Mouse (Mus musculus): Measurements from ENCODE around the gene Plxdc1. TPM values are rescaled to one million over a fixed set of nuclear protein-coding genes. Genes with fewer than 3 reads are reported as not detected.

Gene Plxdc1
- polyA plus RNA-seq, 1 experiment, result 0.02 TPM

DNA sequence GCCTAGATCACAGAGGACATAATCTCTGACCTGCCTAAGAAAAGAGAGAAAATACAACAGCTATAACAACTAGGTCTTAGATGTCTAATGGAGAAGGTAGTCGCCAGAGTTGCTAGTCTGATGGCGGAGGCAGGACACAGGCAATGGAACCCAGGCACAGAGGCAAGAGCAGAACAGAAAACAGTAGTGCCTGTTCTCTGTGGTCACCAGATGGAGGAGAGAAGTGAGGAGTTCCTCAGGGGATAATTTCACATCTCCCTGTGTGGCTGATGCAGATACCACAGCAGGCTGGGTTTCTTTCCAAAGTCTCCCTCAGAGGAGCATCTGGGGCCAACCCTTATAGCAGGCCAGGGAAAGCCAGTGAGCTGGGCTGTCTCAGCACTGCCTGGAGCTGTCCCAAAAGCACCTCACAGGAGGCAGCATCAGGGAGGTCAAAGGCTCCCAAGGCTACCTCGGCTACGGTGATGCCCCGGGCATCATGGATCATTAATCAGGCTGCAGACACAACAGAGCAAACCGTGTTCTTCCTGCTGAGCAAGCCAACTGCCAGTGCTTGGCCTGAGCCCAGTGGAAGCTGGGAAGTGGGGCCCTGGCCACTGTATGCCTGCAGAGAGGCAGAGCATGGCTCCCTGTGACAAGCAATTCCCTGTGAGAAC lies 29.2 kb downstream of the Plxdc1 start:
- H3K27me3 ChIP-seq (ENCODE audit: control insufficient read depth), result no peaks in the 10 kb centered on the region
- no peaks in the 10 kb centered on the region for H3K9me3 ChIP-seq (ENCODE audit: control insufficient read depth, low read length)
- no peak for TF ChIP-seq GATA1 (IDR thresholded peaks at IDR 0.05; ENCODE audit: low read length)
- no peak for TF ChIP-seq TAL1 (IDR thresholded peaks at IDR 0.05; ENCODE audit: low read length)
- no peaks in the 10 kb centered on the region for H3K36me3 ChIP-seq (ENCODE audit: control insufficient read depth)
- no peak overlapping the region for H3K4me3 ChIP-seq (replicated peaks)
- H3K4me1 ChIP-seq (ENCODE audit: control insufficient read depth), result peaks cover 7% of the 10 kb centered on the region; the same call in 1 of the 2 replicates

DNA sequence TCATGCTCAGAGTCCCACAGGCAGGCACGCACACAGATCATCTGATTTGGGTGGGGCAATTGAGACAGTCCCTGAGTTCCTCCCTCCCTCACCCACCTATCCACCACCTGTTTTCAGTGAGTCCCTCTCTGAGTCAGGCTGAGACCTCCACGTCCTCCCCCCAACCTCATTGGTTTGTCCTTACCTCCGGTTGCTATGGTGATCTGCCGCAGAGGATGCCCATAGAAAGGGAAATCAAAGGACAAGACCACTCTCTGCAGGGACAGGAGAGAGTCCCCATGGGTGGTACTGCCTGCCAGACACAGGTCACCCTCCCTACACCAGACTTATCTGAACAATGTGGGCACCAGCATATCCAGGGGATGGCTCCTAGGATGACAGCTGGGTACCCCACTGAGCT lies 30.3 kb downstream of the Plxdc1 start:
- no peak overlapping the region for H3K4me3 ChIP-seq (replicated peaks)
- no peaks in the 10 kb centered on the region for H3K27me3 ChIP-seq (ENCODE audit: control insufficient read depth)
- H3K4me1 ChIP-seq (ENCODE audit: control insufficient read depth), result peaks cover 7% of the 10 kb centered on the region; the same call in 1 of the 2 replicates
- no peaks in the 10 kb centered on the region for H3K9me3 ChIP-seq (ENCODE audit: control insufficient read depth, low read length)
- H3K36me3 ChIP-seq (ENCODE audit: control insufficient read depth), result no peaks in the 10 kb centered on the region
- TF ChIP-seq GATA1 (IDR thresholded peaks at IDR 0.05; ENCODE audit: low read length) (no peak), TAL1 (IDR thresholded peaks at IDR 0.05; ENCODE audit: low read length) (no peak)

DNA sequence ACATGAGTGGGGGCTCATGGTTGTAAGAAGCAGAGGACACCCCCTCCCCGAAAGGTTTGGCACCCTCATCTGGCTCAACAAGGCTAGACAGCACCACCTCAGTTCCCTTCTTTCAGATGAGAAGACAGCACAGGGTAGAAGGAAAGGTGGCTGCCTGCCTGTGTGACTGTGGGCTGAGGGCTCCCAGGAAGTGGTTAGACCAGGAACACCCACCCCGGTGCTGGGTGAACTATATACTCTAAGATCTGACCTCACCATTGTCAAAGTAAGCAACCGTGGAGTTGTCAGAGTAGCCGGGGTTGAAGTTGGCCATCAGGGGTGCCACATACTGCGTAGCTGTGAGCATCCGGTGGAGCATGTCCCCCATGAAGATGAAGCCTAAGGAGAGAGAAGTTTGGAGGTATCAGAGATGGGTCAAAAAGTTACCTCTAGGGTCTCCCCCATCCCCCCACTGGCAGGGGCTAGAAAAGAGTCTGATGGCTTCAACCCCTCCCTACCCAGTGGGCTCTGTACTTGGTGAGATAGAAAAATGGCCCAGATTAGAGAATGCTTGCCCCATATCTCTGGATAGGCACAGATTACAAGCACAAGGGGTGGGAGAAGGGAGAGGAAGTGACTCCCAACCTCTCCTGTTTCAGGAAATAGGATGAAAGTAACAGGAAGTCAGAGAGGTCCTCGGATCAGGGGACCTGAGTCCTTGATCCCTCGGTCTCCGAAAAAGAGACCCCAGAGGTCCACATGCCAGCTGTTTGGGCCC lies 30.9 kb downstream of the Plxdc1 start:
- Histone ChIP-seq H3K9me3 (ENCODE audit: control insufficient read depth, low read length) (no peaks in the 10 kb centered on the region), H3K4me1 (ENCODE audit: control insufficient read depth) (peaks cover 7% of the 10 kb centered on the region), H3K36me3 (ENCODE audit: control insufficient read depth) (no peaks in the 10 kb centered on the region), H3K4me3 (replicated peaks) (no peak overlapping the region), H3K27me3 (ENCODE audit: control insufficient read depth) (no peaks in the 10 kb centered on the region)
- TF ChIP-seq GATA1 (IDR thresholded peaks at IDR 0.05; ENCODE audit: low read length), result no peak
- no peak for TF ChIP-seq TAL1 (IDR thresholded peaks at IDR 0.05; ENCODE audit: low read length)

DNA sequence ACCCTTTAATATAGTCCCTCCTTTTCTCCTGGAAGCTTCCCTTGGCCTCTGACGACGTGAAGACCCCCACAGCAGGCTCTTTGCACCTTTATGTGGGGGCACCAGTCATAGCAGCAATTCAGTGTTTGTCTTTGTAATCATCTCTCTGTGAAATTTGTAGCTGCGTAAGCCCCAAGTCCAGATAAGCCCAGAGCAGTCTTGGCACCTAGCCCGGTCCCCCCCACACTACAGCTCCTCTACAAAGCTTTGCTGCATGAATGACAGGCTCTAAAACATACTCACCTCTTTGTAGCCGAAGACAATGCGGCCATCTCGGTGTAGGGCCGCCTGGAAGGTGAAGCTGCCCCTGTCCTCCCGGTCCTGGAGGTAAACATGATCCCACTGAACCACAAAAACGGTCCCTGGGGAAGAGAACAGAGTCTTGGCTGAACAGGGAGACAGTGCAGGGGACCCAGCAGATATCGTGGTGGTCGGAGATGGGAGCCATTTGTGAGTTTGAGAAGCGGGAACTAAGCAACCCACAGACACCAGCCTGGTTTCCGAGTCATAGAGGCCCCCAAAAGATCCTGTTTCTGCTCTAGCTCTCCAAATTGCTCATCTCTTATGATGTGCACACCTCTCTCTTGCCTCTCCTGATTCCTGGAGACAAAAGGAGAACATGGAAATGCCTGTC lies 31.6 kb downstream of the Plxdc1 start:
- no peak overlapping the region for H3K4me3 ChIP-seq (replicated peaks)
- H3K27me3 ChIP-seq (ENCODE audit: control insufficient read depth), result no peaks in the 10 kb centered on the region
- TF ChIP-seq TAL1 (IDR thresholded peaks at IDR 0.05; ENCODE audit: low read length) (no peak), GATA1 (IDR thresholded peaks at IDR 0.05; ENCODE audit: low read length) (no peak)

DNA sequence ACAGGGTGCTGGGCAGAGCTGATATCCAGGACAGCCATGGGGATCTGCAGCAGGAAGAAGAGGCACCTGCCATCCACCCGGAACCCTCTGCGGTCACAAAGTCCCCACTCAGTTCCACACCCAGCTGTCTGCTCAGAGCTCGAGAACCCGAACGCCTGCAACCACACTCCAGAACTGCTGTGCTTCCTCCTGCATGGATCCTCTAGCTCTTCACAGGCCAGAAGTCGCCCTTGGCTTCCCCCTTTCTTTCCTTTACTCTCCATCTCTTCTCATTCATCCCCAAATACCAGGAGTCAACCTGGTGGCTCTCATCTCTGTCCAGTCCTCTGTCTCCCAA lies 32.3 kb downstream of the Plxdc1 start:
- H3K36me3 ChIP-seq (ENCODE audit: control insufficient read depth), result no peaks in the 10 kb centered on the region
- H3K9me3 ChIP-seq (ENCODE audit: control insufficient read depth, low read length), result no peaks in the 10 kb centered on the region
- no peaks in the 10 kb centered on the region for H3K27me3 ChIP-seq (ENCODE audit: control insufficient read depth)
- no peak overlapping the region for H3K4me3 ChIP-seq (replicated peaks)
- TF ChIP-seq GATA1 (IDR thresholded peaks at IDR 0.05; ENCODE audit: low read length), result no peak
- TF ChIP-seq TAL1 (IDR thresholded peaks at IDR 0.05; ENCODE audit: low read length), result no peak
- peaks cover 18% of the 10 kb centered on the region for H3K4me1 ChIP-seq (ENCODE audit: control insufficient read depth)

More for the DNA sequence above, 31.6 kb downstream of the Plxdc1 start:
- Histone ChIP-seq H3K9me3 (ENCODE audit: control insufficient read depth, low read length) (no peaks in the 10 kb centered on the region), H3K4me1 (ENCODE audit: control insufficient read depth) (peaks cover 13% of the 10 kb centered on the region), H3K36me3 (ENCODE audit: control insufficient read depth) (no peaks in the 10 kb centered on the region)

DNA sequence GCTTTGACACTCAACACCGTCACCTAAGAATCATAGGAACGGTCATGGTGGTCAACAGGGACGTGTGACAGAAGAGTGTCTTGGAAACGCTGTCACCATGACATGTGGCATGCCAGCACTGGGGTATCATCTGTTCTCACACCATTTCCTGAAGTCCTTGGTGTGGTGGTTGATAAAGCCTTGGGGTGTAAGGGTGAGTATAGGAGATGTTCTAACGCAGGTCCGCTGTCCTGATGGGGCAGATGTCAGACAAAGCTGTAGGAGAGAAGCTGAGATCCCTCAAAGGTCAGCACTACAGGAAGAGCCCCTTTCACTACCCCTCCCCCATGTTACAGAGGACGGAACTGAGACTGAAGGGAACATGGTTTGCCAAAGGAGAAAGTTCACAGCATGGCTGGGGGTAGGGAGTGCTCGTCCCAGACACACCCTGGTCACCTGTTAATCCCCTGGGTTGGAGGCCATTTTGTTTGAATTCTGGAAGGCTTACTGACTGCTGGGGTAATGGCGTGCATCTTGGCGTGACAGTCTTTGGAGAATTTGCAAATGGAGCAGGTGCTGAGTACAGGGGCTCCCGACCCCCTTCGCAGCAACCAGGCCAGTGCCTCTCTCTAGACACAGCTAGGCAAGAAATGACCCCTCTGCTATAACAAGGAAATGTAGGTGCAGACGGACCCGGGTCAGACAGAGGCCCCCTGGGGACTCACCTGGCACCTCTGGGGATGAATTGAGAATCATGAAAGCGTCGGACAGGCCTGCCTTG lies 32.9 kb downstream of the Plxdc1 start:
- Histone ChIP-seq H3K4me3 (replicated peaks) (no peak overlapping the region), H3K9me3 (ENCODE audit: control insufficient read depth, low read length) (no peaks in the 10 kb centered on the region), H3K36me3 (ENCODE audit: control insufficient read depth) (no peaks in the 10 kb centered on the region), H3K4me1 (ENCODE audit: control insufficient read depth) (peaks cover 21% of the 10 kb centered on the region), H3K27me3 (ENCODE audit: control insufficient read depth) (no peaks in the 10 kb centered on the region)
- no peak for TF ChIP-seq GATA1 (IDR thresholded peaks at IDR 0.05; ENCODE audit: low read length)
- no peak for TF ChIP-seq TAL1 (IDR thresholded peaks at IDR 0.05; ENCODE audit: low read length)

DNA sequence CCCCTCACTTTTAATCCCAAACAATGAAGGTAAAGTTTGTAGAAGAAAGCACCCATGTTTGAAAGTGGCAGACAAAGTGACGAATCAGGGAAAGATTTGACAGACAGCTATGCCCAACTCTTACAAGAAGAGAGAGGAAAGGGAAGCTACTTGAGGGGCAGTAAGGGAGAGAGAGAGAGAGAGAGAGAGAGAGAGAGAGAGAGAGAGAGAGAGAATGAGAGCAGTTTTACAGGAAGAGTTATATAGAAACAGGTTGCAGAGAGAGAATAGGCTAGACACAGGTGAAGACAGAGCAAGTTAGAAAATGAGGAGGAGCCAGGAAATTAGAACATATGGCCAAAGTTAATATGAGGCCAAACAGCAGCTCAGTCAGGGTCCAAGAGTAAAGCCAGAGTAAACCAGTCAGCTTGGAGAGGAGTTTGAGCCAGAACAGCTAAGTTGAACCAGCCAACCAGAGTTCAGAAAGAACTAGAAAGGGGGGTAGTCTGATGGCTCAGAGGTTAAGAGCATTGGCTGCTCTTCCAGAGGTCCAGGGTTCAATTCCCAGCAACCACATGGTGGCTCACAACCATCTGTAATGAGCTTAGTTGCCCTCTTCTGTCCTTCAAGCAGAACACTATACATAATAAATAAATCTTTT lies 33.8 kb downstream of the Plxdc1 start:
- TF ChIP-seq TAL1 (IDR thresholded peaks at IDR 0.05; ENCODE audit: low read length) (no peak), GATA1 (IDR thresholded peaks at IDR 0.05; ENCODE audit: low read length) (no peak)
- no peaks in the 10 kb centered on the region for H3K36me3 ChIP-seq (ENCODE audit: control insufficient read depth)
- no peaks in the 10 kb centered on the region for H3K9me3 ChIP-seq (ENCODE audit: control insufficient read depth, low read length)
- H3K27me3 ChIP-seq (ENCODE audit: control insufficient read depth), result no peaks in the 10 kb centered on the region
- peaks cover 21% of the 10 kb centered on the region for H3K4me1 ChIP-seq (ENCODE audit: control insufficient read depth)
- no peak overlapping the region for H3K4me3 ChIP-seq (replicated peaks)

DNA sequence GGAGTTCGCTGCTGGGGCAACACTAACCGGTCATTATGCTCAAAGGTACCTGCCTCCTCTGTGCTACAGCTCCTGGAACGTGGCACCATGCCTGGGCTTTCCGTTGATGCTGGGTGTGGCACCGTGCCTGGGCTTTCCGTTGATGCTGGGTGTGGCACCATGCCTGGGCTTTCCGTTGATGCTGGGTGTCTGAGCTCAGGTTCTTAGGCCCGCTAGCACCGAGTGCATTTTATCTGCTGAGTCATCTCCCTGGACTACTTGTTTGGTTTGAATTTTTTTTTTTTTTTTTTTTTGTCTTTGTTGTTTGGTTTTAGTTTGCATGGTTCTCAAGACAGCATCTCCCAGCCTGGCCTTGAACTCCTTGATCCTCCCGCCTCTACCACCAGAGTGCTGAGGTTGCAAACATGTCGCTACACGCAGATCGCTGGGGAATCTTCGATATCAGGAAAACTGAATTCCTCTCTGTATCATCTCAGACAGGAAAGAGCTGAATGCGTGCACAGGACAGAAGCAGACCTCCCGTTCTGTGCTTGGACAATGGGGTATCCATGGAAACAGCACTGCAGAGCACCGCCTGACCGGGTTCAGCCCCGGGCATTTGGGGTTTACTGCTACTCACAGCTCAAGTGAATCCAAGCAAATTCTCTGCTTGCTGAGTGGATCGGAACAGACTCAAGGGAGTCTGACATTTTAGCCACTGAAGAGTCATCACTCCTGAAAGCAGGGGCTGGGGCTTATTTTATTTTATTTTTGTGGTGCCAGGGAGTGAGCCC lies 36.4 kb downstream of the Plxdc1 start:
- Histone ChIP-seq H3K4me3 (replicated peaks) (no peak overlapping the region), H3K9me3 (ENCODE audit: control insufficient read depth, low read length) (no peaks in the 10 kb centered on the region), H3K4me1 (ENCODE audit: control insufficient read depth) (peaks cover 20% of the 10 kb centered on the region), H3K27me3 (ENCODE audit: control insufficient read depth) (no peaks in the 10 kb centered on the region), H3K36me3 (ENCODE audit: control insufficient read depth) (no peaks in the 10 kb centered on the region)
- TF ChIP-seq TAL1 (IDR thresholded peaks at IDR 0.05; ENCODE audit: low read length) (no peak), GATA1 (IDR thresholded peaks at IDR 0.05; ENCODE audit: low read length) (no peak)

Data from erythroblast, embryonic 14.5 days (primary cell).